Mouse (Mus musculus) heart, embryonic 14.5 days (tissue): Measurements from ENCODE around the gene Ube2e3. TPM values are rescaled to one million over a fixed set of nuclear protein-coding genes. Genes with fewer than 3 reads are reported as not detected.

Experiments
- ATAC-seq: fragments of 200-750 bp; cut with Nextera tagmentation; 2 replicates; pipeline ENCODE4 v1.8.0; 2017; ENCODE audit warnings: low read depth, moderate TSS enrichment; ENCODE audit not compliant: insufficient number of reproducible peaks, insufficient read depth, low FRiP score
- H3K27ac ChIP-seq, 2 experiments: fragments of 200-500 bp in 1 of 2; fragments of 300-500 bp in 1 of 2; sonication (generic) in 1 of 2; replicated peaks in 1 of 2; 2 replicates each; pipeline ENCODE4 v1.5.1; 2012 to 2014; ENCODE audit warnings: low read depth in 2 of 2, low read length in 2 of 2, control low read depth in 1 of 2, mild to moderate bottlenecking in 1 of 2, mixed read lengths in 1 of 2; ENCODE audit not compliant: control insufficient read depth in 1 of 2, insufficient read depth in 1 of 2
- H3K27me3 ChIP-seq: fragments of 300-500 bp; sonication (generic); 2 replicates; pipeline ENCODE4 v1.6.1; 2014; ENCODE audit warnings: mild to moderate bottlenecking, low read length, control low read depth; ENCODE audit not compliant: control insufficient read depth, insufficient read depth
- H3K36me3 ChIP-seq: fragments of 300-500 bp; sonication (generic); 2 replicates; pipeline ENCODE4 v1.6.1; 2014; ENCODE audit warnings: mild to moderate bottlenecking, control low read depth, low read length, mixed read lengths; ENCODE audit not compliant: control insufficient read depth, insufficient read depth
- H3K4me1 ChIP-seq, 2 experiments: fragments of 200-500 bp in 1 of 2; fragments of 300-500 bp in 1 of 2; sonication (generic) in 1 of 2; 2 replicates each; pipeline ENCODE4 v1.6.1; 2012 to 2014; ENCODE audit warnings: low read length in 2 of 2, control low read depth in 1 of 2, mixed read lengths in 1 of 2; ENCODE audit not compliant: control insufficient read depth in 2 of 2, insufficient read depth in 2 of 2
- H3K4me2 ChIP-seq: fragments of 300-500 bp; sonication (generic); 2 replicates; pipeline ENCODE4 v1.6.1; 2014; ENCODE audit warnings: mild to moderate bottlenecking, low read length
- H3K4me3 ChIP-seq, 2 experiments: fragments of 200-500 bp in 1 of 2; fragments of 300-500 bp in 1 of 2; sonication (generic) in 1 of 2; 2 replicates each; pipeline ENCODE4 v1.5.1; 2012 to 2014; ENCODE audit warnings: low read length in 2 of 2, mild to moderate bottlenecking in 2 of 2, control low read depth in 1 of 2, low read depth in 1 of 2, moderate library complexity in 1 of 2; ENCODE audit not compliant: control insufficient read depth in 1 of 2, insufficient read depth in 1 of 2
- H3K9ac ChIP-seq: fragments of 300-500 bp; sonication (generic); 2 replicates; pipeline ENCODE4 v1.6.1; 2014; ENCODE audit warnings: mild to moderate bottlenecking, low read length
- H3K9me3 ChIP-seq: fragments of 300-500 bp; sonication (generic); 2 replicates; pipeline ENCODE4 v1.6.1; 2016; ENCODE audit warnings: low read length, control low read depth; ENCODE audit not compliant: control insufficient read depth
- WGBS: fragments of 180-500 bp; shearing (Covaris S2); extraction: QIAGEN DNeasy Blood & Tissue Kit; methylation state at CpG from one replicate; pipeline ENCODE4 v1.1.7; 2014; 5-methylcytosine and 5-hydroxymethylcytosine counted together
- polyA plus RNA-seq: library from polyadenylated mRNA; unstranded; fragments of >200 nt; fragmentation: Nextera tagmentation; extraction: Ambion mirVana; gene quantifications from 2 replicates; pipeline ENCODE4 v1.2.1, GENCODE M21; 2014

Ube2e3 gene
- polyA plus RNA-seq, 1 experiment from 2014 or later = 136 TPM

DNA sequence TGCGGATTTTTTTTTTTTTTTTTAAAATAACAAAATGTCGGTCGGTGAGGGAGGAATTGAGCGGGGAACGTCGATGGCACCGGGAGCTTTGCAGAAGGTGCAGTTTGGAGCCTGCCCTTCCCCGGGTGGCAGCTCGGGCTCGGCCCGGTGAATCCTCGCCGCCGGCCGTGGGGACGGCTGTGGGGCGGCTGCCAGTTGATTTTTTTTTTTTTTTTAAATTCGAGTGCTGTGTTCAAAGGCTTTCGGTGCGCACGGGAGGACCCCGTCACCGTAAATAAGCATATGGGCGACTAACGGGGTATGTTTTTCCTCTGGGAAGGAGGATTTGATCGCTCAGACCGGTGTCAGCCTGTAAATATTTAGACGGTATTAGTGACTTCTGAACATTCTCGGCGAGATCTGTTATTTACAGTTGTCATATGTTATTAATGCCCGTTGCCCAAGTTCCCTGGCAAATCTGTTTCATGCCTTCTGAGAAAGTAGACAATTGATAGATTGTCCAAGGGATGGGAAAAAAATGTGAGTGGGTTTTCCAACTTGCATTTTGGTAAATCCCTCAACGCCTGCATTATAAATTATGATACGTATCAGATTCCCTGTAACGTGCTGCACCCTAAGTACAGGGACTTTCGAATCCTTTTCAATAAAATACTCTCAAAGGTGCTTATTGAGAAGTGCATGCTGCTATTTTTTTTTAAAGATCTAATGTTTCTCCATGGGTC lies 2.0 kb downstream of the Ube2e3 start:
- no peaks in the 10 kb centered on the region for H3K9me3 ChIP-seq
- no peaks in the 10 kb centered on the region for H3K27me3 ChIP-seq
- peaks cover 20% of the 10 kb centered on the region for H3K36me3 ChIP-seq
- peak overlapping the region; percentile 73 for H3K4me2 ChIP-seq
- peaks cover 4 to 35% of the 10 kb centered on the region in 2 experiments for H3K4me1 ChIP-seq
- H3K27ac ChIP-seq = peak overlapping the region; percentile 91 to 99
- WGBS = 2% methylated on average over 35 of the region's 35 CpGs
- ATAC-seq = no peak
- peak overlapping the region; percentile 69 to 83 for H3K4me3 ChIP-seq
- H3K9ac ChIP-seq = peak overlapping the region; percentile 98

GRCm38 (mm10) chr2:78870443-78871025 lies 2.6 kb downstream of the Ube2e3 start:
- Histone ChIP-seq H3K27ac (peak overlapping the region; percentile 54 to 99), H3K9ac (peak overlapping the region; percentile 98), H3K4me3 (peak overlapping the region; percentile 69 to 83), H3K27me3 (no peaks in the 10 kb centered on the region), H3K4me1 (peaks cover 6 to 40% of the 10 kb centered on the region in 2 experiments), H3K36me3 (peaks cover 20% of the 10 kb centered on the region), H3K9me3 (no peaks in the 10 kb centered on the region), H3K4me2 (peak overlapping the region; percentile 73)
- 5% methylated on average over 10 of the region's 10 CpGs for WGBS
- no peak for ATAC-seq

DNA sequence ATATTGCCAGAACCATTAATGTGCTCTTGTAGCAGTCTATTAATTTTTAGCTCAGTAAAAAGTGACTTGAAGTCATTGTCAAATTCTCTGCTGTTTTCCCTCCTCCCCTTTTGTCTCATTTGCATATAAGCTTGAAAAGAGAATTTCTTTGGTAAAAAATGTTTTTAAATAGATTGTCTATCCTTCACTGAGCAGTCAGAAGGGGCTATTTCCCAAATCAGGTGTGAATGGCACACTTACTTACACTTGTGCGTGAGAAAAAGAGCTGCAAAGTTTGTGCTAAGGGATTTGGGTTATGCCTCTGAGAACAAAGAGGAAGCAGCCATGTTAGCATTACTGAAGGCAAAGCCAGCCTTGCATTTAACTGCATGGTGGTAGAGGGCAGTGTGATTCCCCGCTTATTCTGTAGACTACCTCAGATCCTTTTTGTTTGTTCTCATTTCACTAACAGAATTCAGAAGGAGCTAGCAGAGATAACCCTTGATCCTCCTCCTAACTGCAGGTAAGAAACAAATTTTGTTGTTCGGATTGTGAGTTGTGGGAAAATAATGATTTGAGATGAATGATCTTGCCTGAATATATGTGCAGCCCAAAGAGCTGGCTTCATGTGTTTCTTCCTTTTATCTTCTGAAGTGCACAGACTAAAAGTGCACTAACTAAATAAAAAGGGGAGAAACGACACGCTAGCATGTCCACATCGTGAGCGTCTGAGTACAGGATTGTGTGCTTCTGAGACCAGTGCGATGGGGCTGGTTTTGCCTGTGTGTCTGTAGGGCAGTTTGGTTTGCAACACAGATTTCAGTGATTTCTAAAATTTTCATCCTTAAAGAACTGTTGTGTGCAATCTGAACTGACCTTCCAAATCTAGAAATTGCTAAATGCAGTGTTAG lies 4.3 kb downstream of the Ube2e3 start:
- 33% methylated on average over 8 of the region's 8 CpGs for WGBS

DNA sequence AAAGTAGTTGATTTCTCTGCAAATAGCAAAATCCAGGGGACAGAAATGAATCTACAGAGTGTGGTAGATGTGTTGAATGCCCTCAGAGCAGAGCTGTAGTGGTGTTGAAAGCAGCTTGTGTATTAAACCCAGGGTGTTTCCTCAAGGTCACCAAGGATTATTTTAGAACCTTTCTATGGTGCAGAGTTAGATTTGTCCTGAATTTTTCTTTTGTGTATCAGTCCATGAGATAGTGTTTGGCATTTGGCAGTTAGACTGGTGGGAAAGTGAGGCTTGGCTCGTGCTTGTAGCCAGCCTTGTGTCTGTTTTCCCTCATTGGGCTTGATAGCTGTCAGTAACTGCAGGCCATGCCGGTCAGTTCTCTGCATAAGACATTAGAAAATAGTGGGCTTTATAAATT lies 6.0 kb downstream of the Ube2e3 start:
- peak; percentile 43; the same call in 1 of the 2 replicates for ATAC-seq
- Histone ChIP-seq H3K36me3 (peaks cover 20% of the 10 kb centered on the region), H3K27me3 (no peaks in the 10 kb centered on the region), H3K27ac (peak overlapping the region; percentile 77 to 82), H3K9ac (peak overlapping the region; percentile 50; the same call in 1 of the 2 replicates), H3K9me3 (no peaks in the 10 kb centered on the region), H3K4me3 (peak overlapping the region in 1 of 2 experiments; percentile 9; a peak in 1 of 4 replicates), H3K4me2 (peak overlapping the region; percentile 73), H3K4me1 (peaks cover 9 to 57% of the 10 kb centered on the region in 2 experiments)
- WGBS = 8% methylated on average over 2 of the region's 2 CpGs

More for the DNA sequence above, 4.3 kb downstream of the Ube2e3 start:
- Histone ChIP-seq H3K9ac (peak overlapping the region; percentile 98), H3K4me2 (peak overlapping the region; percentile 73), H3K27ac (peak overlapping the region; percentile 82 to 99), H3K36me3 (peaks cover 20% of the 10 kb centered on the region), H3K27me3 (no peaks in the 10 kb centered on the region), H3K4me3 (peak overlapping the region; percentile 42 to 83), H3K9me3 (no peaks in the 10 kb centered on the region), H3K4me1 (peaks cover 7 to 49% of the 10 kb centered on the region in 2 experiments)
- ATAC-seq = no peak

- no peak overlapping the region for H3K9ac ChIP-seq
- H3K27me3 ChIP-seq = no peaks in the 10 kb centered on the region
- no peak overlapping the region for H3K4me3 ChIP-seq
- no peak overlapping the region for H3K27ac ChIP-seq
- H3K4me1 ChIP-seq = peaks cover 8 to 57% of the 10 kb centered on the region in 2 experiments
- no peak for ATAC-seq
- peaks cover 14% of the 10 kb centered on the region for H3K36me3 ChIP-seq
- H3K9me3 ChIP-seq = no peaks in the 10 kb centered on the region
- H3K4me2 ChIP-seq = no peak overlapping the region
Measured at GRCm38 (mm10) chr2:78876002-78876401, 8.1 kb downstream of the Ube2e3 start.

DNA sequence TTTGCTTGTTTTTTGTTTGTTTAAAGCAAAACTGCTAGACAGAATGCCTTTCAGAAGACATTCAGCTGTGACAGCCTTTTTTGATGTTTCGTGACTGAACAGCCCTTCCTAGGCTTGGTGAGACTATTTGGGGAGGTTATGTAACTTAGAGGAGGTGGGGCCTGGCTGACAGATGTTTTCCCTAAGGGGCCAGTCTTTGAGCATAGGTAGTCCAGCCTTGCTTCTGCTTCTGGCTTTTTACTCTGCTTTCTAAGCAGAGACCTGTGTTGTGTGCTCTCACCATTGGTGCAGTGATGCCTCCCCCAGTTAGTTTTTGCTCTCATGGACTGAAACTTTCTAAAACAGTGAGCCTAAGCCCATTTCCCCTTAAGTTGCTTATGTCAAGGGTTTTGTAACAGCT lies 14.1 kb downstream of the Ube2e3 start:
- no peak for ATAC-seq
- H3K4me1 ChIP-seq = peaks cover 2 to 31% of the 10 kb centered on the region in 2 experiments; a peak in 3 of 4 replicates

GRCm38 (mm10) chr2:78882743-78883433 lies 15.0 kb downstream of the Ube2e3 start:
- Histone ChIP-seq H3K4me1 (peaks cover 2 to 26% of the 10 kb centered on the region in 2 experiments; a peak in 3 of 4 replicates), H3K9ac (no peak overlapping the region), H3K4me2 (no peak overlapping the region), H3K36me3 (no peaks in the 10 kb centered on the region), H3K4me3 (no peak overlapping the region), H3K9me3 (no peaks in the 10 kb centered on the region), H3K27me3 (no peaks in the 10 kb centered on the region), H3K27ac (no peak overlapping the region)
- ATAC-seq = no peak
- WGBS = 88% methylated on average over 3 of the region's 3 CpGs

More for the DNA sequence above, 14.1 kb downstream of the Ube2e3 start:
- Histone ChIP-seq H3K4me2 (no peak overlapping the region), H3K9me3 (no peaks in the 10 kb centered on the region), H3K36me3 (no peaks in the 10 kb centered on the region), H3K4me3 (no peak overlapping the region), H3K27ac (no peak overlapping the region), H3K9ac (no peak overlapping the region), H3K27me3 (no peaks in the 10 kb centered on the region)
- 68% methylated on average over 1 of the region's 1 CpGs for WGBS
